Mouse (Mus musculus): ENCODE data around the gene Serinc3. TPM values are rescaled to one million over a fixed set of nuclear protein-coding genes. Genes with fewer than 3 reads are reported as not detected.
A peak's percentile ranks its signal among the peaks of the same experiment; 100 is the strongest.

The Serinc3 gene
- polyA plus RNA-seq, 1 experiment from 2014 or later, result 50.1 TPM

GRCm38 (mm10) chr2:163601712-163602100, 43.2 kb downstream of the Serinc3 start:
- H3K4me1 ChIP-seq (ENCODE audit: insufficient read depth, low read length), result peaks cover 9% of the 10 kb centered on the region; the same call in 1 of the 2 replicates
- H3K36me3 ChIP-seq (ENCODE audit: insufficient read depth, low read length), result no peaks in the 10 kb centered on the region
- peak overlapping the region; percentile 94 for H3K4me2 ChIP-seq (replicated peaks; ENCODE audit: low read depth, low read length)
- ATAC-seq (ENCODE audit: low FRiP score, low TSS enrichment), result no peak
- peak overlapping the region; percentile 73 for H3K4me3 ChIP-seq (ENCODE audit: low read length)
- peak overlapping the region; percentile 93 for H3K9ac ChIP-seq (replicated peaks; ENCODE audit: low read length)
- 66% methylated on average over 7 of the region's 7 CpGs for WGBS
- no peaks in the 10 kb centered on the region for H3K9me3 ChIP-seq (ENCODE audit: low read length)
- H3K27ac ChIP-seq (ENCODE audit: low read length), result no peak overlapping the region
- H3K27me3 ChIP-seq (ENCODE audit: insufficient read depth, low read length), result no peaks in the 10 kb centered on the region

- 83% methylated on average over 7 of the region's 7 CpGs for WGBS
- no peak overlapping the region for H3K27ac ChIP-seq (ENCODE audit: low read length)
- no peak for ATAC-seq (ENCODE audit: low FRiP score, low TSS enrichment)
- peaks cover 14% of the 10 kb centered on the region; the same call in 1 of the 2 replicates for H3K4me1 ChIP-seq (ENCODE audit: insufficient read depth, low read length)
- no peak overlapping the region for H3K4me3 ChIP-seq (ENCODE audit: low read length)
- H3K36me3 ChIP-seq (ENCODE audit: insufficient read depth, low read length), result no peaks in the 10 kb centered on the region
- H3K27me3 ChIP-seq (ENCODE audit: insufficient read depth, low read length), result no peaks in the 10 kb centered on the region
- no peak overlapping the region for H3K4me2 ChIP-seq (replicated peaks; ENCODE audit: low read depth, low read length)
- H3K9ac ChIP-seq (replicated peaks; ENCODE audit: low read length), result no peak overlapping the region
- no peaks in the 10 kb centered on the region for H3K9me3 ChIP-seq (ENCODE audit: low read length)
Observed at GRCm38 (mm10) chr2:163601066-163601465, 43.9 kb downstream of the Serinc3 start.

- no peaks in the 10 kb centered on the region for H3K27me3 ChIP-seq (ENCODE audit: insufficient read depth, low read length)
- no peak overlapping the region for H3K4me2 ChIP-seq (replicated peaks; ENCODE audit: low read depth, low read length)
- H3K27ac ChIP-seq (ENCODE audit: low read length), result no peak overlapping the region
- H3K4me3 ChIP-seq (ENCODE audit: low read length), result no peak overlapping the region
- 6% methylated on average over 1 of the region's 1 CpGs for WGBS
- H3K9ac ChIP-seq (replicated peaks; ENCODE audit: low read length), result no peak overlapping the region
- H3K4me1 ChIP-seq (ENCODE audit: insufficient read depth, low read length), result peaks cover 25% of the 10 kb centered on the region
- H3K36me3 ChIP-seq (ENCODE audit: insufficient read depth, low read length), result no peaks in the 10 kb centered on the region
- no peaks in the 10 kb centered on the region for H3K9me3 ChIP-seq (ENCODE audit: low read length)
- no peak for ATAC-seq (ENCODE audit: low FRiP score, low TSS enrichment)
Observed at GRCm38 (mm10) chr2:163599226-163599625, 45.7 kb downstream of the Serinc3 start.

GRCm38 (mm10) chr2:163597661-163598060, 47.3 kb downstream of the Serinc3 start:
- ATAC-seq (ENCODE audit: low FRiP score, low TSS enrichment), result no peak
- Histone ChIP-seq H3K27ac (ENCODE audit: low read length) (no peak overlapping the region), H3K9ac (replicated peaks; ENCODE audit: low read length) (no peak overlapping the region), H3K4me2 (replicated peaks; ENCODE audit: low read depth, low read length) (no peak overlapping the region), H3K27me3 (ENCODE audit: insufficient read depth, low read length) (no peaks in the 10 kb centered on the region), H3K4me1 (ENCODE audit: insufficient read depth, low read length) (peaks cover 20% of the 10 kb centered on the region), H3K36me3 (ENCODE audit: insufficient read depth, low read length) (no peaks in the 10 kb centered on the region), H3K9me3 (ENCODE audit: low read length) (no peaks in the 10 kb centered on the region), H3K4me3 (ENCODE audit: low read length) (no peak overlapping the region)
- WGBS, result 58% methylated on average over 4 of the region's 4 CpGs

- Histone ChIP-seq H3K27me3 (ENCODE audit: insufficient read depth, low read length) (no peaks in the 10 kb centered on the region), H3K9me3 (ENCODE audit: low read length) (no peaks in the 10 kb centered on the region), H3K36me3 (ENCODE audit: insufficient read depth, low read length) (no peaks in the 10 kb centered on the region), H3K9ac (replicated peaks; ENCODE audit: low read length) (no peak overlapping the region), H3K4me1 (ENCODE audit: insufficient read depth, low read length) (peaks cover 19% of the 10 kb centered on the region), H3K4me2 (replicated peaks; ENCODE audit: low read depth, low read length) (no peak overlapping the region), H3K4me3 (ENCODE audit: low read length) (no peak overlapping the region), H3K27ac (ENCODE audit: low read length) (peak overlapping the region; percentile 21; the same call in 1 of the 2 replicates)
- WGBS, result 59% methylated on average over 3 of the region's 3 CpGs
- ATAC-seq (ENCODE audit: low FRiP score, low TSS enrichment), result no peak
Observed at GRCm38 (mm10) chr2:163596873-163597155, 48.1 kb downstream of the Serinc3 start.

- Histone ChIP-seq H3K27me3 (ENCODE audit: insufficient read depth, low read length) (no peaks in the 10 kb centered on the region), H3K4me3 (ENCODE audit: low read length) (no peak overlapping the region), H3K9me3 (ENCODE audit: low read length) (no peaks in the 10 kb centered on the region), H3K4me1 (ENCODE audit: insufficient read depth, low read length) (peaks cover 16% of the 10 kb centered on the region), H3K4me2 (replicated peaks; ENCODE audit: low read depth, low read length) (no peak overlapping the region), H3K27ac (ENCODE audit: low read length) (peak overlapping the region; percentile 71), H3K9ac (replicated peaks; ENCODE audit: low read length) (no peak overlapping the region), H3K36me3 (ENCODE audit: insufficient read depth, low read length) (no peaks in the 10 kb centered on the region)
- WGBS, result 55% methylated on average over 13 of the region's 13 CpGs
- peak; percentile 53 for ATAC-seq (ENCODE audit: low FRiP score, low TSS enrichment)
Observed at GRCm38 (mm10) chr2:163596057-163596872, 48.7 kb downstream of the Serinc3 start.

GRCm38 (mm10) chr2:163595119-163595518, 49.8 kb downstream of the Serinc3 start:
- ATAC-seq (ENCODE audit: low FRiP score, low TSS enrichment), result 0 out of 2 replicates have a peak, but pooled peaks have one; percentile 47

GRCm38 (mm10) chr2:163593636-163594282, 51.2 kb downstream of the Serinc3 start:
- Histone ChIP-seq H3K9me3 (ENCODE audit: low read length) (no peaks in the 10 kb centered on the region), H3K27ac (ENCODE audit: low read length) (no peak overlapping the region), H3K4me3 (ENCODE audit: low read length) (no peak overlapping the region), H3K9ac (replicated peaks; ENCODE audit: low read length) (no peak overlapping the region), H3K36me3 (ENCODE audit: insufficient read depth, low read length) (no peaks in the 10 kb centered on the region), H3K4me2 (replicated peaks; ENCODE audit: low read depth, low read length) (no peak overlapping the region), H3K4me1 (ENCODE audit: insufficient read depth, low read length) (peaks cover 16% of the 10 kb centered on the region), H3K27me3 (ENCODE audit: insufficient read depth, low read length) (no peaks in the 10 kb centered on the region)
- 85% methylated on average over 10 of the region's 10 CpGs for WGBS
- no peak for ATAC-seq (ENCODE audit: low FRiP score, low TSS enrichment)

More at GRCm38 (mm10) chr2:163595119-163595518, 49.8 kb downstream of the Serinc3 start:
- H3K4me2 ChIP-seq (replicated peaks; ENCODE audit: low read depth, low read length), result no peak overlapping the region
- no peak overlapping the region for H3K4me3 ChIP-seq (ENCODE audit: low read length)
- no peak overlapping the region for H3K9ac ChIP-seq (replicated peaks; ENCODE audit: low read length)
- H3K36me3 ChIP-seq (ENCODE audit: insufficient read depth, low read length), result no peaks in the 10 kb centered on the region
- WGBS, result 14% methylated on average over 2 of the region's 2 CpGs
- peaks cover 16% of the 10 kb centered on the region for H3K4me1 ChIP-seq (ENCODE audit: insufficient read depth, low read length)
- H3K27me3 ChIP-seq (ENCODE audit: insufficient read depth, low read length), result no peaks in the 10 kb centered on the region
- no peaks in the 10 kb centered on the region for H3K9me3 ChIP-seq (ENCODE audit: low read length)
- peak overlapping the region; percentile 71 for H3K27ac ChIP-seq (ENCODE audit: low read length)

GRCm38 (mm10) chr2:163592084-163592483, 52.8 kb downstream of the Serinc3 start:
- H3K9me3 ChIP-seq (ENCODE audit: low read length), result no peaks in the 10 kb centered on the region
- no peaks in the 10 kb centered on the region for H3K27me3 ChIP-seq (ENCODE audit: insufficient read depth, low read length)
- no peak for ATAC-seq (ENCODE audit: low FRiP score, low TSS enrichment)
- H3K27ac ChIP-seq (ENCODE audit: low read length), result no peak overlapping the region
- peaks cover 16% of the 10 kb centered on the region for H3K4me1 ChIP-seq (ENCODE audit: insufficient read depth, low read length)
- no peak overlapping the region for H3K9ac ChIP-seq (replicated peaks; ENCODE audit: low read length)
- H3K36me3 ChIP-seq (ENCODE audit: insufficient read depth, low read length), result no peaks in the 10 kb centered on the region
- H3K4me3 ChIP-seq (ENCODE audit: low read length), result no peak overlapping the region
- 79% methylated on average over 1 of the region's 1 CpGs for WGBS
- no peak overlapping the region for H3K4me2 ChIP-seq (replicated peaks; ENCODE audit: low read depth, low read length)

- Histone ChIP-seq H3K4me1 (ENCODE audit: insufficient read depth, low read length) (peaks cover 10% of the 10 kb centered on the region), H3K27ac (ENCODE audit: low read length) (no peak overlapping the region), H3K9me3 (ENCODE audit: low read length) (no peaks in the 10 kb centered on the region), H3K36me3 (ENCODE audit: insufficient read depth, low read length) (no peaks in the 10 kb centered on the region), H3K9ac (replicated peaks; ENCODE audit: low read length) (no peak overlapping the region), H3K27me3 (ENCODE audit: insufficient read depth, low read length) (no peaks in the 10 kb centered on the region), H3K4me3 (ENCODE audit: low read length) (no peak overlapping the region), H3K4me2 (replicated peaks; ENCODE audit: low read depth, low read length) (no peak overlapping the region)
- 73% methylated on average over 5 of the region's 5 CpGs for WGBS
- no peak for ATAC-seq (ENCODE audit: low FRiP score, low TSS enrichment)
Observed at GRCm38 (mm10) chr2:163590996-163591395, 53.9 kb downstream of the Serinc3 start.
